Mouse (Mus musculus): ENCODE results near the gene Tekt2. TPM values are rescaled to one million over a fixed set of nuclear protein-coding genes. Genes with fewer than 3 reads are reported as not detected.

Tekt2 gene
- total RNA-seq, 2 experiments from 2014 or later = not detected

- no peak for ATAC-seq (replicated peaks; ENCODE audit: poor library complexity)
These were observed 49.8 kb downstream of the Tekt2 start for GRCm38 (mm10) chr4:126275681-126276131.

GRCm38 (mm10) chr4:126275081-126275480 is 50.4 kb downstream of the Tekt2 start:
- ATAC-seq (replicated peaks; ENCODE audit: poor library complexity) = no peak

- no peak for ATAC-seq (replicated peaks; ENCODE audit: poor library complexity)
These were observed 51.7 kb downstream of the Tekt2 start for GRCm38 (mm10) chr4:126273753-126274152.

Other genes starting within 250 kb of the Tekt2 start
- 20.4 and 25.1 TPM in 2 replicates for gene Lsm10, start 229.1 kb downstream of the Tekt2 start, total RNA-seq (2015)
- gene Lsm10, start 229.1 kb downstream of the Tekt2 start, total RNA-seq (2017) = 14.7 and 15.9 TPM in 2 replicates
- 6.5 and 7.3 TPM in 2 replicates for gene Stk40, start 221.7 kb downstream of the Tekt2 start, total RNA-seq (2015)
- 5.9 and 6.0 TPM in 2 replicates for gene Stk40, start 221.7 kb downstream of the Tekt2 start, total RNA-seq (2017)
- 0.12 and 0.94 TPM in 2 replicates for gene Eva1b, start 177.9 kb downstream of the Tekt2 start, total RNA-seq (2015)
- 1.7 TPM in 1 of 2 replicates, not detected in the other for gene Eva1b, start 177.9 kb downstream of the Tekt2 start, total RNA-seq (2017)
- gene Sh3d21, start 162.2 kb downstream of the Tekt2 start, total RNA-seq (2015) = 0.07 and 0.91 TPM in 2 replicates
- gene Sh3d21, start 162.2 kb downstream of the Tekt2 start, total RNA-seq (2017) = 0.14 TPM in 1 of 2 replicates, not detected in the other
- gene Thrap3, start 122.9 kb downstream of the Tekt2 start, total RNA-seq (2015) = 172 and 184 TPM in 2 replicates
- 286 and 377 TPM in 2 replicates for gene Thrap3, start 122.9 kb downstream of the Tekt2 start, total RNA-seq (2017)
- 18.8 and 21.1 TPM in 2 replicates for gene Map7d1, start 69.3 kb downstream of the Tekt2 start, total RNA-seq (2015)
- gene Map7d1, start 69.3 kb downstream of the Tekt2 start, total RNA-seq (2017) = 35.8 and 39.6 TPM in 2 replicates
- gene Trappc3, start 63.4 kb downstream of the Tekt2 start, total RNA-seq (2015) = 33.5 and 38.5 TPM in 2 replicates
- gene Trappc3, start 63.4 kb downstream of the Tekt2 start, total RNA-seq (2017) = 54.6 and 61.8 TPM in 2 replicates
- gene Col8a2, start 38.9 kb downstream of the Tekt2 start, total RNA-seq (2015) = not detected in 2 replicates
- not detected in 2 replicates for gene Col8a2, start 38.9 kb downstream of the Tekt2 start, total RNA-seq (2017)
- gene Adprhl2, start 4.0 kb downstream of the Tekt2 start, total RNA-seq (2015) = 6.6 and 9.3 TPM in 2 replicates
- gene Adprhl2, start 4.0 kb downstream of the Tekt2 start, total RNA-seq (2017) = 27.9 and 34.4 TPM in 2 replicates
- gene Ago3, start 103.9 kb upstream of the Tekt2 start, total RNA-seq (2015) = 6.3 and 11.3 TPM in 2 replicates
- 3.0 and 9.2 TPM in 2 replicates for gene Ago3, start 103.9 kb upstream of the Tekt2 start, total RNA-seq (2017)
- 14.8 and 20.4 TPM in 2 replicates for gene Ago1, start 142.9 kb upstream of the Tekt2 start, total RNA-seq (2015)
- gene Ago1, start 142.9 kb upstream of the Tekt2 start, total RNA-seq (2017) = 16.0 and 19.6 TPM in 2 replicates
- 2.0 and 2.1 TPM in 2 replicates for gene Ago4, start 207.8 kb upstream of the Tekt2 start, total RNA-seq (2015)
- 3.2 and 4.9 TPM in 2 replicates for gene Ago4, start 207.8 kb upstream of the Tekt2 start, total RNA-seq (2017)
- gene Clspn, start 231.2 kb upstream of the Tekt2 start, total RNA-seq (2015) = 32.5 and 33.7 TPM in 2 replicates
- 66.8 and 106 TPM in 2 replicates for gene Clspn, start 231.2 kb upstream of the Tekt2 start, total RNA-seq (2017)